Mouse (Mus musculus) heart, embryonic 14.5 days (tissue): ENCODE measurements at regions not wholly inside any gene's neighbourhood (a gene's known extent, or its start where the extent isn't known, plus 50 kb on each side); places are given as distances from the start of the nearest gene placed in this dataset.
"Not testable (repeated sequence)": the region's sequence is repeated elsewhere in the genome, so short reads cannot be mapped to it uniquely, and the experiment has no call there.

Source experiments
- ATAC-seq: fragments of 200-750 bp; cut with Nextera tagmentation; 2 replicates; pipeline ENCODE4 v1.8.0; 2017; ENCODE audit warnings: low read depth, moderate TSS enrichment; ENCODE audit not compliant: insufficient number of reproducible peaks, insufficient read depth, low FRiP score
- H3K27ac ChIP-seq, 2 experiments: fragments of 200-500 bp in 1 of 2; fragments of 300-500 bp in 1 of 2; sonication (generic) in 1 of 2; replicated peaks in 1 of 2; 2 replicates each; pipeline ENCODE4 v1.5.1; 2012 to 2014; ENCODE audit warnings: low read depth in 2 of 2, low read length in 2 of 2, control low read depth in 1 of 2, mild to moderate bottlenecking in 1 of 2, mixed read lengths in 1 of 2; ENCODE audit not compliant: control insufficient read depth in 1 of 2, insufficient read depth in 1 of 2
- H3K27me3 ChIP-seq: fragments of 300-500 bp; sonication (generic); 2 replicates; pipeline ENCODE4 v1.6.1; 2014; ENCODE audit warnings: mild to moderate bottlenecking, low read length, control low read depth; ENCODE audit not compliant: control insufficient read depth, insufficient read depth
- H3K36me3 ChIP-seq: fragments of 300-500 bp; sonication (generic); 2 replicates; pipeline ENCODE4 v1.6.1; 2014; ENCODE audit warnings: mild to moderate bottlenecking, control low read depth, low read length, mixed read lengths; ENCODE audit not compliant: control insufficient read depth, insufficient read depth
- H3K4me1 ChIP-seq, 2 experiments: fragments of 200-500 bp in 1 of 2; fragments of 300-500 bp in 1 of 2; sonication (generic) in 1 of 2; 2 replicates each; pipeline ENCODE4 v1.6.1; 2012 to 2014; ENCODE audit warnings: low read length in 2 of 2, control low read depth in 1 of 2, mixed read lengths in 1 of 2; ENCODE audit not compliant: control insufficient read depth in 2 of 2, insufficient read depth in 2 of 2
- H3K4me2 ChIP-seq: fragments of 300-500 bp; sonication (generic); 2 replicates; pipeline ENCODE4 v1.6.1; 2014; ENCODE audit warnings: mild to moderate bottlenecking, low read length
- H3K4me3 ChIP-seq, 2 experiments: fragments of 200-500 bp in 1 of 2; fragments of 300-500 bp in 1 of 2; sonication (generic) in 1 of 2; 2 replicates each; pipeline ENCODE4 v1.5.1; 2012 to 2014; ENCODE audit warnings: low read length in 2 of 2, mild to moderate bottlenecking in 2 of 2, control low read depth in 1 of 2, low read depth in 1 of 2, moderate library complexity in 1 of 2; ENCODE audit not compliant: control insufficient read depth in 1 of 2, insufficient read depth in 1 of 2
- H3K9ac ChIP-seq: fragments of 300-500 bp; sonication (generic); 2 replicates; pipeline ENCODE4 v1.6.1; 2014; ENCODE audit warnings: mild to moderate bottlenecking, low read length
- H3K9me3 ChIP-seq: fragments of 300-500 bp; sonication (generic); 2 replicates; pipeline ENCODE4 v1.6.1; 2016; ENCODE audit warnings: low read length, control low read depth; ENCODE audit not compliant: control insufficient read depth
- WGBS: fragments of 180-500 bp; shearing (Covaris S2); extraction: QIAGEN DNeasy Blood & Tissue Kit; methylation state at CpG from one replicate; pipeline ENCODE4 v1.1.7; 2014; 5-methylcytosine and 5-hydroxymethylcytosine counted together

DNA sequence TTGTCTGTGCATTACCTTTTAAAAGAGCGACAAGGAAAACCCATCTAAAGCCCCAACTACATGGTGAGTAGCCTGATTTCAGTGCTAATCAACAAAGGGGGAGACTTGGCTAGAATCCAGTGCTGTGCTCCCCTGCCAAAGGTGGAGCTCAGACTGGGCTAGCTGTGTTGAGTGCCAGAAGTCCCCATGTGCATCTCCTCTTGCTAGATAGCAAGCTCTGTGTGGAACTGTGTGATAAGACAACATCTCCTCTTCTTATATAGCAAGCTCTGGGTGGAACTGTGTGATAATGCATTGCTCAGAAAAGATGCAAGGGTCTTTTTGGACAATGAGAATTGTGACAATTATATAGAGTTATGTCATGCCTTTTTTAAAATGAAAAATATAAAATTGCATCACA lies 741.4 kb downstream of the Adam6a start:
- ATAC-seq, result no peak
- WGBS, result 79% methylated on average over 1 of the region's 1 CpGs
- no peaks in the 10 kb centered on the region for H3K36me3 ChIP-seq
- no peak overlapping the region for H3K9ac ChIP-seq
- H3K9me3 ChIP-seq, result peaks cover 29% of the 10 kb centered on the region; the same call in 1 of the 2 replicates
- no peaks in the 10 kb centered on the region for H3K27me3 ChIP-seq
- H3K4me3 ChIP-seq, result no peak overlapping the region
- no peak overlapping the region for H3K4me2 ChIP-seq
- H3K4me1 ChIP-seq, result no peaks in the 10 kb centered on the region
- H3K27ac ChIP-seq, result no peak overlapping the region

DNA sequence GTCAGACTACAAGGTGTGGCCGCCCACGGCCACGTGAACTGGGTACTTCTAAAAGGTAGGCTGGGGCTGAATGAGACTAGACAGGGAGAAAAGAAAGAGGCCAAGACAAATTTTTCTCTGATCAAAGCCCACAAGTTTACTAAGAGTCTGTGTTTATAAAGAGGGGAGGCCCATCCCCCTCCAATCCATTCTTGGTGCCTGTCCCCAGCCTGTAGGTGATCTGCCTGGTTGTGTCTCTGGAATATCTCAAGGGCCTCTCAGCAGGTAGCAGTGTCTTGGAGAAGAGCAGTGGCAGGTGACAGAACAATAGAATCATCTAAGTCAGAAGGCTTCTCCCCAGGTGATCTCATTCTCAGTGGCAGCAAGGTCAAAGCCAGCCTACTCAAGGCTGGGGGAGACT lies 743.3 kb downstream of the Adam6a start:
- Histone ChIP-seq H3K27ac (no peak overlapping the region), H3K4me2 (no peak overlapping the region), H3K9me3 (peaks cover 26% of the 10 kb centered on the region; the same call in 1 of the 2 replicates), H3K27me3 (no peaks in the 10 kb centered on the region), H3K4me1 (no peaks in the 10 kb centered on the region), H3K36me3 (no peaks in the 10 kb centered on the region), H3K9ac (no peak overlapping the region), H3K4me3 (no peak overlapping the region)
- no peak for ATAC-seq
- WGBS, result 91% methylated on average over 3 of the region's 3 CpGs

DNA sequence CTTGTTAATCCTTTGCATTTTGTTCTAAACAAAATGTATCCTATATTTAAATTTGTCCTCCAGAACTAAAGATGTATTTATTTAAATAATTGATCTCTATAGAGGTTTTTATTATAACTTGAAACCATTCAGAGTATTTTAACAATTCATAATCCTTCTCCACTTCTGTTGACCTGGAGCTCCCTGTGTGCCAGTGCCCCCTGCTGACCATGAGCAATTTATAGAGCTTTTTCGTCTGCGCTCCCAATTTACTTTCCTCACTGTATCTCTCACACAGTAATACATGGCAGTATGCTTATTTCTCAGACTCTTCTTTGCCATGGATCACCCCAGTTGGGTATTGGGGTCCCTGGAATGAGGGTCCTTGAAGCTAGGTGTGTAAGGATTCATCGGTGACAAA lies 747.4 kb downstream of the Adam6a start:
- Histone ChIP-seq H3K4me3 (no peak overlapping the region), H3K4me1 (no peaks in the 10 kb centered on the region), H3K4me2 (no peak overlapping the region), H3K36me3 (no peaks in the 10 kb centered on the region), H3K27me3 (no peaks in the 10 kb centered on the region), H3K27ac (no peak overlapping the region), H3K9ac (no peak overlapping the region), H3K9me3 (peaks cover 18% of the 10 kb centered on the region; the same call in 1 of the 2 replicates)
- WGBS, result 82% methylated on average over 3 of the region's 3 CpGs
- ATAC-seq, result no peak

DNA sequence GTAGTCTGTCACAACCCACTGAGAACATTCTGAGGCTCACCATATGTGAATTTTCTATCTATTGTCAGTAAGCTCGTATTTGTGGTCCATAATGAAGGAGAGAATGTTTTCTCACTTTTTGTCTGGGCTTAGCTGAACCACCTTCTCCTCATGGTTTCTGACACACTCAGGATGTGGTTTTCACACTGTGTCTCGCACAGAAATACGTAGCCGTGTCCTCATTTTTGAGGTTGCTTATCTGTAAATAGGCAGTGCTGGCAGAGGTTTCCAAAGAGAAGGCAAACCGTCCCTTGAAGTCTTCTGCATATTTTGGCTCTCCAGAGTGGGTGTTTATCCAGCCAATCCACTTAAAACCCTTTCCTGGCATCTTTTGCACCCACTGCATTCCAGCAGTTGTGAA lies 756.1 kb downstream of the Adam6a start:
- 60% methylated on average over 5 of the region's 5 CpGs for WGBS

DNA sequence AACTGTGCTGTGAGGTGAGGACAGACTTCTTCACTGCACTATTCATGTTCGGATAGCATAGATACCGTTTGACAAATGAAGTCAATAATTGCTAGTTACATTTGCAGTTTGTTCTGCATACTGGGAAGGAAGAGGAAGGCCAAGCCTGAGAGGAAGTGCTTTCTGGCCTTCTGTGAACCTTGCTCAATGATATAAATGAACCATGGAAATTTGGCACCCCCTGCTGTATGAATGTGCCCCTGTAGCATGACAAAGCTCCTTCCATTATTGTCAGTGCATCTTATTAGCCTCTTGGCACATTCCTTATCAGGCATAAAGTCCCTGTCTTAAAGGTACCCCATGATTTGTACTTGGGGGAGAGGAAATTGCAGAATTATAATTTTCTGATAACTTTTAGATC lies 758.0 kb downstream of the Adam6a start:
- 89% methylated on average over 2 of the region's 2 CpGs for WGBS

More for the DNA sequence above, 756.1 kb downstream of the Adam6a start:
- no peak overlapping the region for H3K4me2 ChIP-seq
- no peaks in the 10 kb centered on the region for H3K36me3 ChIP-seq
- no peak overlapping the region for H3K4me3 ChIP-seq
- H3K9ac ChIP-seq, result no peak overlapping the region
- no peak overlapping the region for H3K27ac ChIP-seq
- no peak for ATAC-seq
- no peaks in the 10 kb centered on the region for H3K4me1 ChIP-seq
- no peaks in the 10 kb centered on the region for H3K27me3 ChIP-seq
- H3K9me3 ChIP-seq, result 0 out of 2 replicates have a peak, but pooled peaks cover 16% of the 10 kb centered on the region

DNA sequence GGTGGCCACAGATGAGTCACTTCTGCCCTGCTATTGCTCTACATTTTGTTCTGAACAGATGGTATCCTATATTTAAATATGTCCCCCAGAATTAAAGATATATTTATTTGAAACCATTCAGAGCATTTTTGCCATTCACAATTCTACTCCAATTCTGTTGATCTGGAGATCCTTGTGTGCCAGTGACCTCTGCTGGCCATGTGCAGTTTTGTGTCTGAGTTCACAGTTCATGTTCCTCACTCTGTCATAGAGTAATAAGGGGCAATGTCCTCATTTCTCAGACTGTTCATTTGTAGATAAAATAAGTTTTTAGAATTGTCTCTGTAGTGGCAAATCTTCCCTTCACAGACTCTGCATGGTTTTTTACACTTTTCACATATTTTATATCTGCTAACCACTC lies 788.8 kb downstream of the Adam6a start:
- H3K4me1 ChIP-seq, result no peaks in the 10 kb centered on the region
- no peak for ATAC-seq
- H3K9me3 ChIP-seq, result 0 out of 2 replicates have a peak, but pooled peaks cover 2% of the 10 kb centered on the region
- no peak overlapping the region for H3K27ac ChIP-seq
- H3K9ac ChIP-seq, result no peak overlapping the region
- H3K4me3 ChIP-seq, result no peak overlapping the region
- H3K27me3 ChIP-seq, result no peaks in the 10 kb centered on the region
- H3K36me3 ChIP-seq, result no peaks in the 10 kb centered on the region
- H3K4me2 ChIP-seq, result no peak overlapping the region

More for the DNA sequence above, 758.0 kb downstream of the Adam6a start:
- Histone ChIP-seq H3K4me2 (no peak overlapping the region), H3K9ac (no peak overlapping the region), H3K27ac (no peak overlapping the region), H3K27me3 (no peaks in the 10 kb centered on the region), H3K4me1 (no peaks in the 10 kb centered on the region), H3K4me3 (no peak overlapping the region), H3K36me3 (no peaks in the 10 kb centered on the region), H3K9me3 (peaks cover 19% of the 10 kb centered on the region; the same call in 1 of the 2 replicates)
- ATAC-seq, result no peak

DNA sequence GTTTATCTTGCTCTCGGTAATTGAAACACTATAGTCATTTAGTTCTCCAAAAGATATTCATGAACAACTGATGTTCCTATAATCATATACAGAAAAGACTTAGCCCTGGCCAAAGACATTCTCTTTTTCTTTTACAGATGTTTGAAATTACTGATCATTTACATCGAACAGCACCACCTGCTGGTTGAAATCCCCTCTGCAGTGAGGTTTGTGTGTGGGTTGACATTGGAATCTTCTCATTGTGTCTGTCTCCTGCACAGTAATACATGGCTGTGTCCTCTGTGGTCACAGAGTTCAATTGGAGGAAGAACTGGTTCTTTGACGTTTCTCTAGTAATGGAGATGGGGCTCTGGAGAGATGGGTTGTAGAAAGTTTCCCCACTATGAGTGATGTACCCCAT lies 822.6 kb downstream of the Adam6a start:
- Histone ChIP-seq H3K4me3 (no peak overlapping the region), H3K36me3 (no peaks in the 10 kb centered on the region), H3K27ac (no peak overlapping the region), H3K4me1 (no peaks in the 10 kb centered on the region), H3K4me2 (no peak overlapping the region), H3K27me3 (no peaks in the 10 kb centered on the region), H3K9me3 (peaks cover 14% of the 10 kb centered on the region; the same call in 1 of the 2 replicates), H3K9ac (no peak overlapping the region)
- 47% methylated on average over 3 of the region's 3 CpGs for WGBS
- no peak for ATAC-seq

DNA sequence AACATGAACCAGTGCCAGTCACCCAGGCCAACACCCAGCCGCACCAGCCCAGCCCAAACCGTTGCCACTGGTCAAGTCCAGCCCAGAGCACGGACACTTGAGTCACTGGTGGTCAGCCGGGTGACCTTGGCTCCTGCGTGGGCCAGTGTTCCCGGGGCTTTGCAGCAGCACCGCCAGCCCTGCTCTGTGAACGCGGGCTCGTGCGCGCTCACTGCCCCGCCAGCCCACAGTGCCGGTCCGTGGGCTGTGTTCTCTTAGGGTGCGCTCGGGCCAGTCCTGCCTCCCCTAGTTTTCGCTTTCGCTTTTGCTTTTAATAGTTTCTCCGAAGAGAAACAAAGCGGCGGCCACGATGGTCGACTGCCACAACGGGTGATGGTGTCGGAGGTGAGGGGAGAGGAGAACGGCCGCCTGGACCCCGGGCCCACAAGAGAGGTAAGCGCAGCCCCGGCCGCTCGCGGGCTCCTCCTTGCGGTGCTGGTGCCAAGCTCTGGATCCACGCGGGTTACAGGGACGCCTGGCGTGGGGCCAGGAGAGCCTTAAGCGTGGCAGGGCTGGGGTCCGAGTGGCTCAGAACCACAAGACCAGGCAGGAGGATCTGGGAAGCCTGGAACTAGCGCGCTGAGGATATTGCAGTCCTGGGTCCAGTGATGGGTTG lies 835.1 kb downstream of the Adam6a start:
- peak overlapping the region; percentile 58 for H3K4me2 ChIP-seq
- H3K9me3 ChIP-seq, result peaks cover 23% of the 10 kb centered on the region
- H3K27ac ChIP-seq, ATAC-seq, H3K9ac ChIP-seq, H3K27me3 ChIP-seq, H3K36me3 ChIP-seq, H3K4me1 ChIP-seq: not testable (repeated sequence)
- WGBS, result 28% methylated on average over 36 of the region's 43 CpGs
- peak overlapping the region; percentile 36 to 40 for H3K4me3 ChIP-seq
